Mouse (Mus musculus) forebrain, embryonic 16.5 days (tissue): Measurements from ENCODE around the gene Tmem242. TPM values are rescaled to one million over a fixed set of nuclear protein-coding genes. Genes with fewer than 3 reads are reported as not detected.

Source experiments
- ATAC-seq: fragments of 200-750 bp; cut with Nextera tagmentation; 2 replicates; pipeline ENCODE4 v1.8.0; 2017; ENCODE audit warnings: mild to moderate bottlenecking, moderate library complexity
- H3K27ac ChIP-seq: fragments of 300-500 bp; sonication (generic); 2 replicates; pipeline ENCODE4 v1.5.1; 2014; ENCODE audit warnings: low read length, control low read depth
- H3K27me3 ChIP-seq: fragments of 300-500 bp; sonication (generic); replicated peaks from 2 replicates; pipeline ENCODE4 v1.6.1; 2014; ENCODE audit warnings: low read length; ENCODE audit not compliant: control insufficient read depth, insufficient read depth
- H3K36me3 ChIP-seq: fragments of 300-500 bp; sonication (generic); 2 replicates; pipeline ENCODE4 v1.6.1; 2014; ENCODE audit not compliant: control insufficient read depth, insufficient read depth
- H3K4me1 ChIP-seq: fragments of 300-500 bp; sonication (generic); replicated peaks from 2 replicates; pipeline ENCODE4 v1.6.1; 2014; ENCODE audit warnings: low read length; ENCODE audit not compliant: control insufficient read depth, insufficient read depth
- H3K4me2 ChIP-seq: fragments of 300-500 bp; sonication (generic); 2 replicates; pipeline ENCODE4 v1.6.1; 2014; ENCODE audit warnings: mild to moderate bottlenecking, low read length, control low read depth
- H3K4me3 ChIP-seq: fragments of 300-500 bp; sonication (generic); replicated peaks from 2 replicates; pipeline ENCODE4 v1.5.1; 2014; ENCODE audit warnings: mild to moderate bottlenecking, low read length, control low read depth
- H3K9ac ChIP-seq: fragments of 300-500 bp; sonication (generic); replicated peaks from 2 replicates; pipeline ENCODE4 v1.6.1; 2014; ENCODE audit warnings: low read depth, low read length, control low read depth
- H3K9me3 ChIP-seq: fragments of 300-500 bp; sonication (generic); 2 replicates; pipeline ENCODE4 v1.6.1; 2016; ENCODE audit warnings: low read length; ENCODE audit not compliant: control insufficient read depth
- WGBS: fragments of 180-500 bp; shearing (Covaris S2); extraction: QIAGEN DNeasy Blood & Tissue Kit; methylation state at CpG from one replicate; pipeline ENCODE4 v1.1.7; 2014; 5-methylcytosine and 5-hydroxymethylcytosine counted together
- polyA plus RNA-seq: library from polyadenylated mRNA; unstranded; fragments of >200 nt; fragmentation: Nextera tagmentation; extraction: Ambion mirVana; gene quantifications from 2 replicates; pipeline ENCODE4 v1.2.1, GENCODE M21; 2015

Tmem242 gene
- polyA plus RNA-seq, 1 experiment from 2014 or later: 93.1 TPM

GRCm38 (mm10) chr17:5396213-5396612, 43.8 kb downstream of the Tmem242 start:
- no peaks in the 10 kb centered on the region for H3K36me3 ChIP-seq
- H3K4me1 ChIP-seq: peaks cover 6% of the 10 kb centered on the region; the same call in 1 of the 2 replicates
- H3K27me3 ChIP-seq: no peaks in the 10 kb centered on the region
- no peak overlapping the region for H3K27ac ChIP-seq
- no peak overlapping the region for H3K4me3 ChIP-seq
- no peak overlapping the region for H3K4me2 ChIP-seq
- no peak overlapping the region for H3K9ac ChIP-seq
- no peak for ATAC-seq
- 67% methylated on average over 5 of the region's 5 CpGs for WGBS
- H3K9me3 ChIP-seq: no peaks in the 10 kb centered on the region

GRCm38 (mm10) chr17:5395454-5396205, 44.4 kb downstream of the Tmem242 start:
- Histone ChIP-seq H3K9me3 (no peaks in the 10 kb centered on the region), H3K27ac (no peak overlapping the region), H3K27me3 (no peaks in the 10 kb centered on the region), H3K4me1 (peaks cover 8% of the 10 kb centered on the region; the same call in 1 of the 2 replicates), H3K4me3 (no peak overlapping the region), H3K36me3 (no peaks in the 10 kb centered on the region), H3K9ac (no peak overlapping the region), H3K4me2 (no peak overlapping the region)
- 92% methylated on average over 16 of the region's 16 CpGs for WGBS
- no peak for ATAC-seq

- H3K36me3 ChIP-seq: no peaks in the 10 kb centered on the region
- H3K4me2 ChIP-seq: no peak overlapping the region
- no peak overlapping the region for H3K9ac ChIP-seq
- 26% methylated on average over 10 of the region's 10 CpGs for WGBS
- H3K27ac ChIP-seq: no peak overlapping the region
- no peak for ATAC-seq
- H3K4me1 ChIP-seq: peaks cover 6% of the 10 kb centered on the region; the same call in 1 of the 2 replicates
- no peak overlapping the region for H3K4me3 ChIP-seq
- no peaks in the 10 kb centered on the region for H3K9me3 ChIP-seq
- H3K27me3 ChIP-seq: no peaks in the 10 kb centered on the region
Observed at GRCm38 (mm10) chr17:5390682-5391081, 49.4 kb downstream of the Tmem242 start.

- Histone ChIP-seq H3K36me3 (no peaks in the 10 kb centered on the region), H3K27me3 (no peaks in the 10 kb centered on the region), H3K27ac (no peak overlapping the region), H3K4me2 (no peak overlapping the region), H3K4me1 (peaks cover 6% of the 10 kb centered on the region; the same call in 1 of the 2 replicates), H3K9me3 (no peaks in the 10 kb centered on the region), H3K4me3 (no peak overlapping the region), H3K9ac (no peak overlapping the region)
- ATAC-seq: no peak
- WGBS: 65% methylated on average over 3 of the region's 3 CpGs
Observed at GRCm38 (mm10) chr17:5388351-5388750, 51.7 kb downstream of the Tmem242 start.

- H3K9ac ChIP-seq: no peak overlapping the region
- no peak overlapping the region for H3K4me2 ChIP-seq
- no peaks in the 10 kb centered on the region for H3K36me3 ChIP-seq
- no peak overlapping the region for H3K4me3 ChIP-seq
- H3K27me3 ChIP-seq: no peaks in the 10 kb centered on the region
- no peak for ATAC-seq
- H3K27ac ChIP-seq: no peak overlapping the region
- 86% methylated on average over 12 of the region's 12 CpGs for WGBS
- no peaks in the 10 kb centered on the region for H3K9me3 ChIP-seq
- peaks cover 6% of the 10 kb centered on the region; the same call in 1 of the 2 replicates for H3K4me1 ChIP-seq
Observed at GRCm38 (mm10) chr17:5386885-5387545, 53.0 kb downstream of the Tmem242 start.

- Histone ChIP-seq H3K9me3 (no peaks in the 10 kb centered on the region), H3K4me1 (peaks cover 5% of the 10 kb centered on the region; the same call in 1 of the 2 replicates), H3K27ac (no peak overlapping the region), H3K9ac (no peak overlapping the region), H3K27me3 (no peaks in the 10 kb centered on the region), H3K4me3 (no peak overlapping the region), H3K36me3 (no peaks in the 10 kb centered on the region), H3K4me2 (no peak overlapping the region)
- ATAC-seq: no peak
- WGBS: 93% methylated on average over 1 of the region's 1 CpGs
Observed at GRCm38 (mm10) chr17:5385694-5386093, 54.4 kb downstream of the Tmem242 start.

GRCm38 (mm10) chr17:5377930-5378310, 62.1 kb downstream of the Tmem242 start:
- no peaks in the 10 kb centered on the region for H3K36me3 ChIP-seq
- no peak overlapping the region for H3K9ac ChIP-seq
- H3K4me1 ChIP-seq: peaks cover 13% of the 10 kb centered on the region
- H3K27ac ChIP-seq: no peak overlapping the region
- H3K4me2 ChIP-seq: no peak overlapping the region
- H3K4me3 ChIP-seq: no peak overlapping the region
- no peaks in the 10 kb centered on the region for H3K9me3 ChIP-seq
- WGBS: 34% methylated on average over 7 of the region's 7 CpGs
- no peaks in the 10 kb centered on the region for H3K27me3 ChIP-seq
- ATAC-seq: no peak

- no peaks in the 10 kb centered on the region for H3K27me3 ChIP-seq
- no peak overlapping the region for H3K9ac ChIP-seq
- no peaks in the 10 kb centered on the region for H3K9me3 ChIP-seq
- H3K4me1 ChIP-seq: peaks cover 17% of the 10 kb centered on the region
- peak overlapping the region; percentile 51 for H3K27ac ChIP-seq
- 18% methylated on average over 11 of the region's 11 CpGs for WGBS
- H3K4me2 ChIP-seq: no peak overlapping the region; the same call in 1 of the 2 replicates
- no peak overlapping the region for H3K4me3 ChIP-seq
- ATAC-seq: peak; percentile 86
- H3K36me3 ChIP-seq: no peaks in the 10 kb centered on the region
Observed at GRCm38 (mm10) chr17:5377151-5377929, 62.7 kb downstream of the Tmem242 start.

DNA sequence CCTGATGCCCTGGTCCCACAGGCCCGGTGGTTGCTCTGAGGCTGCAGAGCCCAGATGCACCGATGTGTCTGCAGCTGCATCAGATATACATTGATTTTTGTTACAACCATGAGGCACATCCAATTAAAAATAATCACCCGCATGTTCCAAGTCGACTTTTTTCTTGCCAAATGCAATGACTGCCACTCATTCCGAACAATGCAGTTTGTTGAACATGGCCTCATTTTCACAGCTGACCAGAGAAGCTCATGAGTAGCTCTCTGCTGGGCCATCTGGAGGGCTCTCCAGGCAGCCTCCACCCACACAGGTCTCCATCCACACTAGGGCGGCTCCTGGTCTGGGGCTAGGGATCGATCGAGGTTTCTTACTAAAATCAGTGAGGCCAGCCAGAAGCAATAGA, 67.1 kb downstream of the Tmem242 start:
- Histone ChIP-seq H3K4me1 (peaks cover 17% of the 10 kb centered on the region), H3K36me3 (no peaks in the 10 kb centered on the region), H3K9me3 (no peaks in the 10 kb centered on the region), H3K4me3 (no peak overlapping the region), H3K9ac (no peak overlapping the region), H3K27me3 (no peaks in the 10 kb centered on the region), H3K27ac (peak overlapping the region; percentile 11; the same call in 1 of the 2 replicates), H3K4me2 (no peak overlapping the region)
- WGBS: 59% methylated on average over 8 of the region's 8 CpGs
- ATAC-seq: peak; percentile 30; the same call in 1 of the 2 replicates
